Mouse (Mus musculus): Measurements from ENCODE around the gene Olfr1444. TPM values are rescaled to one million over a fixed set of nuclear protein-coding genes. Genes with fewer than 3 reads are reported as not detected.

Gene Olfr1444
- polyA plus RNA-seq, 1 experiment = not detected

GRCm38 (mm10) chr19:12846382-12846781 is 10.7 kb upstream of the Olfr1444 start, which contains the start of gene Gm5244:
Gm5244 (plus strand) TSS chr19:12846682.
- Histone ChIP-seq H3K36me3 (replicated peaks; ENCODE audit: low read length) (no peaks in the 10 kb centered on the region), H3K4me1 (no peaks in the 10 kb centered on the region), H3K27me3 (replicated peaks) (peaks cover 2% of the 10 kb centered on the region), H3K9me3 (no peaks in the 10 kb centered on the region), H3K4me3 (replicated peaks) (no peak within 1 kb of the TSS)
- TF ChIP-seq GATA1 (IDR thresholded peaks at IDR 0.05; ENCODE audit: borderline replicate concordance, low read length) (no peak), FLI1 (IDR thresholded peaks at IDR 0.05; ENCODE audit: low read length) (no peak)

GRCm38 (mm10) chr19:12883555-12883954 is 26.5 kb downstream of the Olfr1444 start, which contains the start of gene Olfr1445:
Olfr1445 (plus strand) TSS chr19:12883855.
- no peaks in the 10 kb centered on the region for H3K36me3 ChIP-seq (replicated peaks; ENCODE audit: low read length)
- no peaks in the 10 kb centered on the region for H3K9me3 ChIP-seq
- no peak within 1 kb of the TSS for H3K4me3 ChIP-seq (replicated peaks)
- H3K4me1 ChIP-seq = no peaks in the 10 kb centered on the region; the same call in 1 of the 2 replicates
- TF ChIP-seq GATA1 (IDR thresholded peaks at IDR 0.05; ENCODE audit: borderline replicate concordance, low read length) (no peak), FLI1 (IDR thresholded peaks at IDR 0.05; ENCODE audit: low read length) (no peak)
- no peaks in the 10 kb centered on the region for H3K27me3 ChIP-seq (replicated peaks)

GRCm38 (mm10) chr19:12893424-12893823 is 36.3 kb downstream of the Olfr1444 start, which contains the start of gene Olfr1446:
Olfr1446 (minus strand) TSS chr19:12893524.
- Histone ChIP-seq H3K9me3 (peaks cover under 1% of the 10 kb centered on the region), H3K4me1 (peaks cover 7% of the 10 kb centered on the region), H3K36me3 (replicated peaks; ENCODE audit: low read length) (no peaks in the 10 kb centered on the region), H3K27me3 (replicated peaks) (no peaks in the 10 kb centered on the region), H3K4me3 (replicated peaks) (no peak within 1 kb of the TSS)
- no peak for TF ChIP-seq FLI1 (IDR thresholded peaks at IDR 0.05; ENCODE audit: low read length)

DNA sequence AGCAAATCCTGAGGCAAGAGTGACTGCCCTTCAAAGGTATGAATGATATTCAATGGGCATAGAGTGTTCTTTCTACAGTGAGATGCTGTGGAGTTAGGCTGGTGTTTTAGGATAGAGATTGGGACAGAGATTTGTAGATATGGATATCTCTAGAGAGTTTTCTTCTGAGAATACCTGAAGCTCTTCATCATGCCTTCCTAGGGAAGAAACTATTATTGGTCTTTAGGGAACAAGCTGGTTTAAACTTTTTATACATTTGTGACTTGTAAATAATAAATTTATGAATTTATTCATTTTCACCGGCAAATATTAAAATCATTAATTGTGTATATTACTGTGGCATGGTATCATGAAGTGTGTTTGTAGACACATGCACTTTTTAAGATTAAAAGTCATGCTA is 46.6 kb downstream of the Olfr1444 start, which contains the start of gene Olfr1447:
Gene Olfr1447 (minus strand): TSS at position 101 of the 400 bp plus-strand sequence.
- H3K4me1 ChIP-seq = peaks cover 4% of the 10 kb centered on the region; the same call in 1 of the 2 replicates
- no peaks in the 10 kb centered on the region for H3K36me3 ChIP-seq (replicated peaks; ENCODE audit: low read length)
- TF ChIP-seq FLI1 (IDR thresholded peaks at IDR 0.05; ENCODE audit: low read length) = no peak
- no peak for TF ChIP-seq GATA1 (IDR thresholded peaks at IDR 0.05; ENCODE audit: borderline replicate concordance, low read length)
- H3K9me3 ChIP-seq = peaks cover 5% of the 10 kb centered on the region
- H3K27me3 ChIP-seq (replicated peaks) = no peaks in the 10 kb centered on the region
- H3K4me3 ChIP-seq (replicated peaks) = no peak within 1 kb of the TSS

Other genes starting within 250 kb of the Olfr1444 start
- gene Glyat, start 224.0 kb upstream of the Olfr1444 start, polyA plus RNA-seq (2012; ENCODE audit: insufficient read depth, low replicate concordance) = not detected in 2 replicates
- not detected in 2 replicates for gene Olfr1442, start 186.8 kb upstream of the Olfr1444 start, polyA plus RNA-seq (2012; ENCODE audit: insufficient read depth, low replicate concordance)
- not detected in 2 replicates for gene Olfr1443, start 179.2 kb upstream of the Olfr1444 start, polyA plus RNA-seq (2012; ENCODE audit: insufficient read depth, low replicate concordance)
- gene Keg1, start 161.5 kb upstream of the Olfr1444 start, polyA plus RNA-seq (2012; ENCODE audit: insufficient read depth, low replicate concordance) = not detected in 2 replicates
- gene Cntf, start 91.7 kb upstream of the Olfr1444 start, polyA plus RNA-seq (2012; ENCODE audit: insufficient read depth, low replicate concordance) = not detected in 2 replicates
- 16.1 and 19.5 TPM in 2 replicates for gene Zfp91, start 61.2 kb upstream of the Olfr1444 start, polyA plus RNA-seq (2012; ENCODE audit: insufficient read depth, low replicate concordance)
- 0.27 TPM in 1 of 2 replicates, not detected in the other for gene Lpxn, start 61.1 kb upstream of the Olfr1444 start, polyA plus RNA-seq (2012; ENCODE audit: insufficient read depth, low replicate concordance)
- gene Gm5244, start 10.6 kb upstream of the Olfr1444 start, polyA plus RNA-seq (2012; ENCODE audit: insufficient read depth, low replicate concordance) = not detected in 2 replicates
- gene Olfr1445, start 26.6 kb downstream of the Olfr1444 start, polyA plus RNA-seq (2012; ENCODE audit: insufficient read depth, low replicate concordance) = not detected in 2 replicates
- gene Olfr1446, start 36.2 kb downstream of the Olfr1444 start, polyA plus RNA-seq (2012; ENCODE audit: insufficient read depth, low replicate concordance) = not detected in 2 replicates
- gene Olfr1447, start 46.5 kb downstream of the Olfr1444 start, polyA plus RNA-seq (2012; ENCODE audit: insufficient read depth, low replicate concordance) = not detected in 2 replicates
- not detected in 2 replicates for gene Olfr1448, start 67.1 kb downstream of the Olfr1444 start, polyA plus RNA-seq (2012; ENCODE audit: insufficient read depth, low replicate concordance)
- not detected in 2 replicates for gene Olfr1449, start 73.6 kb downstream of the Olfr1444 start, polyA plus RNA-seq (2012; ENCODE audit: insufficient read depth, low replicate concordance)
- not detected in 2 replicates for gene Olfr1450, start 93.0 kb downstream of the Olfr1444 start, polyA plus RNA-seq (2012; ENCODE audit: insufficient read depth, low replicate concordance)
- gene Olfr1451, start 137.7 kb downstream of the Olfr1444 start, polyA plus RNA-seq (2012; ENCODE audit: insufficient read depth, low replicate concordance) = not detected in 2 replicates
- gene Olfr1453, start 171.0 kb downstream of the Olfr1444 start, polyA plus RNA-seq (2012; ENCODE audit: insufficient read depth, low replicate concordance) = not detected in 2 replicates
- gene Olfr1454, start 203.3 kb downstream of the Olfr1444 start, polyA plus RNA-seq (2012; ENCODE audit: insufficient read depth, low replicate concordance) = not detected in 2 replicates
- gene Olfr1457, start 240.6 kb downstream of the Olfr1444 start, polyA plus RNA-seq (2012; ENCODE audit: insufficient read depth, low replicate concordance) = not detected in 2 replicates
- not detected in 2 replicates for gene Olfr1458, start 249.5 kb downstream of the Olfr1444 start, polyA plus RNA-seq (2012; ENCODE audit: insufficient read depth, low replicate concordance)